Mouse (Mus musculus) thymus, postnatal 4 days (tissue): ENCODE results near the gene Tagln.

Experiments used
- DNase-seq: peaks from one replicate; pipeline ENCODE4 v3.0.0; 2021

The Tagln gene

GRCm38 (mm10) chr9:45905811-45906237 lies 30.0 kb downstream of the Tagln start:
- DNase-seq: no peak

GRCm38 (mm10) chr9:45905196-45905595 lies 30.7 kb downstream of the Tagln start:
- DNase-seq: no peak

DNA sequence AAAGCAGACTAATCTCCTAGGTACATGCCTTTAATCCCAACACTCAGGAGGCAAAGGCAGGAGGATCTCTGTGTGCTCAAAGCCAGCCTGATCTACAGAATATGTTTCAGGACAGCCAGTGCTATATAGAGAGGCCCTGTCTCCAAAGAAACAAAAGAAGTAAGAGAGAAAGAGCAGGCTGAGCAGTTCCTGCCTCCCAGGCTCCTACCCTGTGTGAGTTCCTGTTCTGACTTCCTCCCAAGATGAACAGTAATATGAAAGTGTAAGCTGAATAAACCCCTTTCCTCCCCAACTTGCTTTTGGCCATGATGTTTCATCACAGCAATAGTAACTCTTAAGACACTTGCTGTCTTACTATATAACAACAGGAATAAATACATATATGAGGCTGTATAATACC lies 42.2 kb downstream of the Tagln start:
- no peak for DNase-seq
